Mouse (Mus musculus): ENCODE measurements around the gene Myh10.
"Not testable (repeated sequence)": the region's sequence is repeated elsewhere in the genome, so short reads cannot be mapped to it uniquely, and the experiment has no call there.

The Myh10 gene

DNA sequence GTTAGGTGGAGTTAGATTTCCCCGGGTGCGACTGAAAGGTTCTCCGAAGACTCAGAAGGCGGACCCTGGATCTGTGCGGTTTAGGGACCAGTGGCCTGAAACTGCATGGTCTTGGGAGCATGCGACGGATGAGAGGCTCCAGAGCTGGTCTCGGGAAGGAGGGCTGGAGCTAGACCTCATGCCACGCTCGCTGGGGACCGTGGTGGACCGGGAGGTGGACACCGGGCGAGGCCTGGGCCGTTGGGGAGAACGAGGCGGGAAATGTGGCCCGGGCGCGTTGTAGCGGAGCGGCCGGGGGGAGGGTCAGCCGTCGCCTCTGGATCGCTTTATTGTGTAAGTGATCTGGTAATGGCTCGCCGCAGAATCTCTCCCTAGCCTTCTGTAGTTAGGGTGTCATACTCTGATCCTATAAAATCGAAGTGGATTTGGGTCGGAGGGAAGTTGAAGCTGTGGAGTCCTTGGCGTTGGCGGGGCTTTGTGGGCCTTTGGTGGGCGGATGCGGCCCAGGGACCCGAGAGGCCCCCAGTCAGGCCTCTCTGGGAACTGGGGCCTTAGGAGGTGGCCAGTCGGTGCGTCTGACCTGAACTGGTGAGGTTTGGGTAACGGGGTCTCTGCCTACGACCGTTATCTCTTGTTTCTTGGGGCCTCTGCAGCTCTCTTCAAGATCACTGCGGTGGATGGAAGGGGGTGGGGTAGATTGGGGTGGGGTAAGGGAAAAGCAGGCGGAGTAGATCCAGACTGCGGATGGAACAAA lies 1.5 kb downstream of the Myh10 start:
- DNase-seq (ENCODE audit: low spot score in 2 of 2), result no peak

GRCm38 (mm10) chr11:68693447-68694040 lies 2.2 kb downstream of the Myh10 start:
- DNase-seq (ENCODE audit: low spot score in 2 of 2), result no peak

GRCm38 (mm10) chr11:68702370-68702769 lies 11.0 kb downstream of the Myh10 start:
- DNase-seq (ENCODE audit: low spot score in 2 of 2), result no peak

DNA sequence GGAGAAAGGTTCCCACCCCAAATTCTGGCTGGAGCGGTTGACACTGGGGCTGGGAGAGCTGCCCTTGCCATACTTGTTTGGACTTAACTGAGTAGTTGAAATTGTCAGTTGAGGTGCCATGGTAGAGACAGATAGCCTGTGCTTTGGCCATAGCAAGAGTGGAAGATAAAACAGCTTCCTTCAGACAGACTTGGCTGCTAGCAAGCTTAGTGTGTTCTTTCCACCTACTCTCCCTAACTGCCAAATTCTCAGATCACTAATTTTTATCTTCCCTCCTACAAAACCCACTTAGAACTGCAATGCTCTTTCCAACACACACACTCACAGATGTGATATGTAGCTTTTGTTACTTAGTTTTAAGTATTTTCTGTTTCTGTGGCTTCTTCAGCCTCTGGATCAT lies 12.0 kb downstream of the Myh10 start:
- no peak for DNase-seq (ENCODE audit: low spot score in 2 of 2)

GRCm38 (mm10) chr11:68704258-68704657 lies 12.9 kb downstream of the Myh10 start:
- DNase-seq (ENCODE audit: low spot score in 2 of 2), result no peak

DNA sequence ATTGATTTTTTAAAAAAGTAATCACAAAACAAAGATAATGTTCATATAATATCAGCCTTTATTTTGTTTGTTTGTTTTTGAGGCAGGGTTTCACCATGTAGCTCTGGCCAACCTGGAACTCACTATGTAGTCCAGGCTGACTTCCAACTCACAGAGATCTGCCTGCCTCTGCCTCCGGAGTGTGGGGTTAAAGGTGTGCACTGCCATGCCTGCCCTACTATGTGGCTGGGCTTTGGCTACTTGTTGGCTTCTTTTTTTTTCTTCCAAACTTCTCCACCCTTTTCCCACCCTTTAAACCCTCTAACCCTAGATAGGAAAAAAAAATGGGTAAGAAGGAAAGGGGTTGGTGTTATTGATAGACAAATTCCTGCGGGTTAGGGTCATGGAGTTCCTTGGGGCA lies 13.5 kb downstream of the Myh10 start:
- DNase-seq (ENCODE audit: low spot score in 2 of 2), result no peak

GRCm38 (mm10) chr11:68706524-68707429 lies 15.4 kb downstream of the Myh10 start:
- DNase-seq (ENCODE audit: low spot score in 2 of 2), result no peak

DNA sequence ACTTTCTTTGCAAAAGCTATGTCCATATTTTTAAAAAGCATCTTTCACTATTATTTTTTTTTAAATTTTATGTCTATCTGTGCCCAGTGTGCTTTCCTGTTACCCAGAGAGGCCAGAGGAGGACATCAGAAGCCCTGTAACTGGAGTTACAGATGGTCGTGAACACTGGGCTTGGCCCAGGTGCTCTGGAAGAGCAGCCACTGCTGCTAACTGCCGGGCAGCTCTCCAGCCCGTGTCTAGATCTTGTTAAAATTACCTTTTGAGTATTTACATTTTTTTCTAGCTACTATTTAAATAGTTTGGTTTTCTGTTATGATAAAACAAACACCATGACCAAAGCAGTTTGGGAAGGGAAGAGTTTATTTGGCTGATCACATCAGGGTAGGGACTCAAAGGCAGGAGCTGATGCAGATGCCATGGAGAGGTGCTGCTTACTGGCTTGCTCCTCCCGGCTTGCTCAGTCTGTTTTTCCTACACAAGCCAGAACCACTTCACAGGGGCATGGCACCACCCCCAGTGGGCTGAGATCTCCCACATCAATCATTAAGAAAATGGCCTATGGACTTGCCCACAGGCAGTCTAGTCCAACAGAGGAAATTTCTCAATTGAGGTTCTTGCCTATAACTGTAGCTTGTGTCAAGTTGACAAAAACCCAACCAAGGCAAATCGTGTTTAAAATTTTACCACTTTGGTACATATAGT lies 16.7 kb downstream of the Myh10 start:
- no peak for DNase-seq (ENCODE audit: low spot score in 2 of 2)

DNA sequence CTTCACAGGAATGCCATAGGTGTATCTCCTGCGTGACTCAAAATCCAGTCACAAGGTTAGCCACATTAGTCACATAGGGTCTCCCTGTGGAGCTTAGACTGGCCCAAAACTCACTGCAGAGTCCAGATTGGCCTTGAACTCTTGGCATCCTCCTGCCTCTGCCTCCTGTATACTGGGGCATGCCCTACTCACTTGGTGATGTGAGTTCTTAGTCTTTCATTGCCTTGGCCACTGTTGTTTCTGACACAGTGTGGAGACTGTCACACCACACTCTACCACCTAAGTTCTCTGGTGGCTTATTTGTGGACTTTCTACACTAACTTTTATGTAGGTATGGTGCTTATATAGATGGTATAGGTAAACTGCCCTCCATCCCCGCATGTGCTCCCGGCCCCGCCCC lies 24.8 kb downstream of the Myh10 start:
- no peak for DNase-seq (ENCODE audit: low spot score in 2 of 2)

DNA sequence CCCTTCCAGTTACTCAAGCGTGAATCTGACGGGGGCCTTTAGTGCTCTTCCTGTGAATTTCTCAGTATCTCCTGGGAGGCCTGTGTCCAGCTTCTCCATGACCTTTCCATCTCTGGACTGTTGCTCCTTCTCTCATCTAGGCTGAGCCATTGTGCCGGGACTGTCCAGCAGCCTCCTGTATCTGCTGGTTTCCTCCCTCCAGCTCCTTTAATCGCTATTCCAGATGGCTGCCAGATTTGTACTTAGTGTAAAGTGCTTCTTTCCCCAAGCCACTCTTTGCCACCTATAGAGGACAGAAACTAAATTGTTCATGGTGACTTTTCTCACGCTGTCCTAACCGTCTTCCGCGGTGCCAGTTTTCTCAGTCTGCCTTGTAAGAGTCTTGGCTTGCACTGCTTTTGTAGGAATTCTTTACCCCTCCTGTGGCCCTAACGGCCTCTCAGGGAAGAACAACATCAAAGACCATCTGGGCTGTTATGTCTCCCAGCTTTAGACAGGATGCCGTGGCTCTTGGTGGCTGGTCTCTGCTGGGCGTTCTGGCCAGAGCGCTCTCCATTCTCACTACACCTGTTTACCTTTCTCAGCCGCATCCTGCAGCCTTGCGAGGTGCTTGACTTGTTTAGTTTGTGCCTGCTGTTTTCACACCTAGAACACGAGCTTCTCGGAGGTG lies 25.9 kb downstream of the Myh10 start:
- no peak for DNase-seq (ENCODE audit: low spot score in 2 of 2)

- no peak for DNase-seq (ENCODE audit: low spot score in 2 of 2)
These were observed 27.8 kb downstream of the Myh10 start for GRCm38 (mm10) chr11:68719096-68719648.

DNA sequence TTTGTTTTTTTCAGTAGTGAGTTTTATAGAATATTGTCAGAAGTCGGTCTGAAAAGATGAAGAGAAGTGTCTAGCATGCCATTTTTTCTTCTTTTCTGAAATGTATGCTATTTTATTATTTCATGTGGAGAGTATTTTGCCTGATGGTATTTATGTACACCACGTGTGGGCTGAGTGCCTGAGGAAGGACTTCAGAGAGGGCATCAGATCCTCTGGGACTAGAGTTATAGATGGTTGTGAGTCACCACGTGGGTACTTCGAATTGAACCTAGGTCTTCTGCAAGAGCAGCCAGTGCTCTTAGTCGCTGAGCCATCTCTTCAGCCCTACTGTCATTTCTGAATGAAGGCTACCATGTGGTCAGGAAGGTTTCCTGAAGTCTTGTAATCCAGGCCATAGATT lies 28.4 kb downstream of the Myh10 start:
- DNase-seq (ENCODE audit: low spot score in 2 of 2), result no peak

DNA sequence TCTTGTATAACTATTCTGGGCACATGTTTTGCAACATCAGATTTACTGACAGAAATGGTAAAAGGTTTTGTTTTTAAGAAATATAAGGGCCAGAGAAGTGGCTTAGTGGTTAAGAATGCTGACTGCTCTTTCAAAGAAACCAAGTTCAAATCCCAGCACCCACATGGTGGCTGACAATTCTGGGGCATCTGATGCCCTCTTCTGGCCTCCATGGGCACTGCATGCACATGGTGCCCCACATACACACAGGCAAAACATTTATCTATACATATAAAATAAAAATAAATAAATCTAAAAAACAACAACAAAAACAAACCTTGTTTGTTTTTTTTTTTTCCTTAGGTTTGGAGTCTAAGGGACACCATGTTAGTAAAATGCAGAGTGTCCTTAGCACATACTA lies 32.8 kb downstream of the Myh10 start:
- DNase-seq (ENCODE audit: low spot score in 2 of 2), result no peak

DNA sequence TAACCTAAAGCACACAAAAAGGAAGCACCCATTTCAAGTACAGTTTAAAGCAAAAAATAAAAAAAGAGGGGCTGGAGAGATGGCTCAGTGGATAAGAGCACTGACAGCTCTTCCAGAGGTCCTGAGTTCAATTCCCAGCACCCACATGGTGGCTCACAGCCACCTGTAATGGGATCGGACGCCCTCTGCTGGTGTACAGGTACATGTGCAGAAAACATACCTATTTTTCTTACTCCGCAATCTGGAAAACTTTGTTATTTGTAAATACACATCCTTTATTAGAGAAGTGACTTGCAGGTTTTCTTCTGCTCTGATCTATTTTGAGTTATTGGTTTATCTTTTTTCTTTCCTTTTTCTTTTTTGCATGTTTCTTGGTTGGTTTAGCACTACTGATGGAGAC lies 37.3 kb downstream of the Myh10 start:
- no peak for DNase-seq (ENCODE audit: low spot score in 2 of 2)

- no peak for DNase-seq (ENCODE audit: low spot score in 2 of 2)
These were observed 39.4 kb downstream of the Myh10 start for GRCm38 (mm10) chr11:68730792-68731191.

DNA sequence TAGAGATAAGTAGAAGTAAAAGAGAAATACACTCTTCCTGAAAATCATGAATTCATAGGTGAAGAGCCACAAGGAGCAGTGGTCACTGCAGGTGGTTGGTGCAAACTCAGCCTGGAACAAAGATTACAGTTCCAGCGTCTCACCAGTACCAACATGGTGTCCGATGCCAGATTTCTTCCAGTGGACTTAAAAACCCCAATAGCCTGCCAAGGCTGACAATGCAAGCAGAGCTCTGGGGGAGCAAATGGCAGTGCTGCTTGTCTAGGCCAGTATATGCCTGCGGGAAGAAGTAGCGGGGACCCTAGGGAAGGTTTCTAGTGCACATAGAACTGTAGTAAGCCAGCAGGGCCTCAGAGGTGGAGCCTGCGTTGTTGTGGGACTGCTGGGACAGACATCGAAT lies 40.7 kb downstream of the Myh10 start:
- DNase-seq (ENCODE audit: low spot score in 2 of 2), result no peak

- DNase-seq (ENCODE audit: low spot score in 2 of 2), result not testable (repeated sequence)
These were observed 42.0 kb downstream of the Myh10 start for GRCm38 (mm10) chr11:68733401-68733800.

GRCm38 (mm10) chr11:68739509-68739908 lies 48.1 kb downstream of the Myh10 start:
- DNase-seq (ENCODE audit: low spot score in 2 of 2), result no peak

DNA sequence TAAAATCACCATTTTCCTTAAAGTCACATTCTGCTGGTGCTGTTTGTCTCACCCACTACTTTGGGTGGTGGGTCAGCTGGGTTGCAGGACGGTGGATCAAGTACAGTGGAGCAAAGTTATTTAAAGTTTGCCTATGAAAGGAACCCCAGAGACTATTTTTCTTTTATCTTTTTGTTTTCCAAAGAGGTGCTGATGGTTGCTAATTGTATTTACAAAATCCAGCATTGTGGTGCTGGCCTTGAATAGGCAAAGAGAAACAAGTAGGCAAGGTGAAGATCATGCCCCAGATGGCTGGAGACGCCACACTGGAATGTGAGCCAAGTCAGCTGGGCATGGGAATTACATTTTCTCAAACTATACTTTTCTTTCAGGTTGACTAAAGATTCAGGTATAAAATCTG lies 51.3 kb downstream of the Myh10 start:
- no peak for DNase-seq (ENCODE audit: low spot score in 2 of 2)

GRCm38 (mm10) chr11:68744150-68744549 lies 52.8 kb downstream of the Myh10 start:
- DNase-seq (ENCODE audit: low spot score in 2 of 2), result no peak
